Mouse (Mus musculus) ES-E14 (cell line): ENCODE data around the gene Hdac7. TPM values are rescaled to one million over a fixed set of nuclear protein-coding genes. Genes with fewer than 3 reads are reported as not detected.

Experiments
- DNase-seq: peaks from one replicate; pipeline ENCODE4 v3.0.0-alpha.2; 2013; ENCODE audit warnings: low read depth, low spot score
- H3K27ac ChIP-seq: 2 replicates; pipeline ENCODE4 v1.5.1; 2012; ENCODE audit warnings: low read depth, mild to moderate bottlenecking, low read length, moderate library complexity, mixed read lengths; ENCODE audit not compliant: poor library complexity, insufficient read depth, severe bottlenecking
- H3K36me3 ChIP-seq: 2 replicates; pipeline ENCODE4 v1.6.1; 2012; ENCODE audit warnings: mild to moderate bottlenecking, low read length, moderate library complexity, mixed read lengths; ENCODE audit not compliant: control insufficient read depth, poor library complexity, insufficient read depth, severe bottlenecking
- H3K4me1 ChIP-seq, 2 experiments: fragments of 150-350 bp in 1 of 2; sonication (generic) in 1 of 2; 2 replicates each; pipeline ENCODE4 v1.6.1; 2012; ENCODE audit warnings: low read length in 2 of 2, mild to moderate bottlenecking in 1 of 2, mixed read lengths in 1 of 2; ENCODE audit not compliant: control insufficient read depth in 2 of 2, insufficient read depth in 2 of 2, poor library complexity in 1 of 2
- H3K4me3 ChIP-seq, 2 experiments: fragments of 150-350 bp in 1 of 2; sonication (generic) in 1 of 2; 2 replicates each; pipeline ENCODE4 v1.5.1; 2012; ENCODE audit warnings: low read length in 2 of 2, low read depth in 1 of 2, mild to moderate bottlenecking in 1 of 2, mixed read lengths in 1 of 2; ENCODE audit not compliant: insufficient read depth in 1 of 2, poor library complexity in 1 of 2, severe bottlenecking in 1 of 2
- H3K9ac ChIP-seq: 2 replicates; pipeline ENCODE4 v1.6.1; 2012; ENCODE audit warnings: low read depth, mild to moderate bottlenecking, low read length, mixed read lengths; ENCODE audit not compliant: poor library complexity, insufficient read depth, severe bottlenecking
- H3K9me3 ChIP-seq: fragments of 150-350 bp; sonication (generic); 2 replicates; pipeline ENCODE4 v1.6.1; 2012; ENCODE audit warnings: low read depth, mild to moderate bottlenecking, low read length; ENCODE audit not compliant: control insufficient read depth, insufficient read depth
- CHD2 ChIP-seq: IDR thresholded peaks from 2 replicates; pipeline ENCODE4 v1.6.1; 2014; ENCODE audit warnings: mild to moderate bottlenecking, low read depth, low read length, inconsistent platforms
- HCFC1 ChIP-seq: IDR thresholded peaks from 2 replicates; pipeline ENCODE4 v1.6.1; 2012; ENCODE audit warnings: low read length, inconsistent platforms, borderline replicate concordance; ENCODE audit not compliant: insufficient read depth
- MAFK ChIP-seq: IDR thresholded peaks from 2 replicates; pipeline ENCODE4 v1.6.1; 2014; ENCODE audit warnings: mild to moderate bottlenecking, low read depth, low read length, inconsistent platforms; ENCODE audit not compliant: insufficient read depth
- ZC3H11A ChIP-seq: IDR thresholded peaks from 2 replicates; pipeline ENCODE4 v1.6.1; 2012; ENCODE audit warnings: low read depth, mild to moderate bottlenecking, inconsistent platforms, low read length, borderline replicate concordance
- ZNF384 ChIP-seq: IDR thresholded peaks from 2 replicates; pipeline ENCODE4 v1.6.1; 2012; ENCODE audit warnings: low read depth, low read length, inconsistent platforms
- in situ Hi-C, 2 experiments: fragments of 600-800 bp; cut with MboI; formaldehyde crosslinking; loops; one replicate each; pipeline ENCODE4 v1.15.1; 2025; ENCODE audit warnings: low sequenced_read_pairs in 2 of 2, inconsistent platforms in 1 of 2; ENCODE audit not compliant: unreplicated experiment in 2 of 2
- total RNA-seq: library from RNA; depleted of rRNA; stranded (reverse); fragments of 300-350 nt; gene quantifications from 2 replicates; pipeline ENCODE4 v1.2.3, GENCODE M21; 2012

Hdac7 gene
- total RNA-seq, 1 experiment: 7.4 TPM

GRCm38 (mm10) chr15:97760006-97760405 is 84.3 kb downstream of the Hdac7 start:
- peaks cover 9 to 18% of the 10 kb centered on the region in 2 experiments; a peak in 2 of 4 replicates for H3K4me1 ChIP-seq
- H3K9me3 ChIP-seq: no peaks in the 10 kb centered on the region
- TF ChIP-seq ZNF384 (no peak), HCFC1 (no peak), CHD2 (no peak), ZC3H11A (no peak), MAFK (no peak)
- peaks cover 5% of the 10 kb centered on the region; the same call in 1 of the 2 replicates for H3K36me3 ChIP-seq
- no peak overlapping the region for H3K9ac ChIP-seq
- H3K27ac ChIP-seq: no peak overlapping the region
- in situ Hi-C loops: no loop called here
- H3K4me3 ChIP-seq: no peak overlapping the region
- DNase-seq: no peak

GRCm38 (mm10) chr15:97755361-97755760 is 88.9 kb downstream of the Hdac7 start:
- in situ Hi-C loops: no loop called here
- Histone ChIP-seq H3K9ac (no peak overlapping the region; the same call in 1 of the 2 replicates), H3K27ac (no peak overlapping the region), H3K4me1 (peaks cover 4 to 20% of the 10 kb centered on the region in 2 experiments; a peak in 3 of 4 replicates), H3K9me3 (no peaks in the 10 kb centered on the region), H3K36me3 (peaks cover 5% of the 10 kb centered on the region; the same call in 1 of the 2 replicates), H3K4me3 (no peak overlapping the region)
- DNase-seq: no peak
- TF ChIP-seq HCFC1: no peak
- TF ChIP-seq ZNF384: no peak
- TF ChIP-seq CHD2: no peak
- no peak for TF ChIP-seq ZC3H11A
- no peak for TF ChIP-seq MAFK

- peaks cover 4 to 20% of the 10 kb centered on the region in 2 experiments; a peak in 3 of 4 replicates for H3K4me1 ChIP-seq
- no peak overlapping the region for H3K9ac ChIP-seq
- H3K9me3 ChIP-seq: no peaks in the 10 kb centered on the region
- H3K4me3 ChIP-seq: no peak overlapping the region
- no peak overlapping the region for H3K27ac ChIP-seq
- H3K36me3 ChIP-seq: peaks cover 1% of the 10 kb centered on the region; the same call in 1 of the 2 replicates
- no peak for DNase-seq
- in situ Hi-C loops: no loop called here
- TF ChIP-seq MAFK (no peak), ZC3H11A (no peak), ZNF384 (no peak), CHD2 (no peak), HCFC1 (no peak)
These were observed 89.8 kb downstream of the Hdac7 start for GRCm38 (mm10) chr15:97754476-97754875.

GRCm38 (mm10) chr15:97752491-97752890 is 91.8 kb downstream of the Hdac7 start:
- Histone ChIP-seq H3K27ac (no peak overlapping the region), H3K9me3 (no peaks in the 10 kb centered on the region), H3K4me1 (peaks cover 4 to 20% of the 10 kb centered on the region in 2 experiments; a peak in 3 of 4 replicates), H3K4me3 (no peak overlapping the region), H3K36me3 (no peaks in the 10 kb centered on the region), H3K9ac (no peak overlapping the region)
- DNase-seq: no peak
- in situ Hi-C loops: no loop called here
- no peak for TF ChIP-seq MAFK
- TF ChIP-seq CHD2: no peak
- no peak for TF ChIP-seq ZC3H11A
- TF ChIP-seq ZNF384: no peak
- no peak for TF ChIP-seq HCFC1

- H3K27ac ChIP-seq: no peak overlapping the region; the same call in 1 of the 2 replicates
- peaks cover 4 to 20% of the 10 kb centered on the region in 2 experiments; a peak in 3 of 4 replicates for H3K4me1 ChIP-seq
- TF ChIP-seq CHD2 (no peak), MAFK (no peak), ZC3H11A (0 out of 2 replicates have a peak, but pooled peaks have one; percentile 13), ZNF384 (no peak), HCFC1 (no peak)
- in situ Hi-C loops: no loop called here
- H3K9me3 ChIP-seq: no peaks in the 10 kb centered on the region
- H3K9ac ChIP-seq: no peak overlapping the region
- DNase-seq: no peak
- H3K36me3 ChIP-seq: no peaks in the 10 kb centered on the region; the same call in 1 of the 2 replicates
- H3K4me3 ChIP-seq: no peak overlapping the region
These were observed 92.6 kb downstream of the Hdac7 start for GRCm38 (mm10) chr15:97751676-97752075.
